Mouse (Mus musculus) forebrain, embryonic 10.5 days (tissue): ENCODE results near the gene Yif1b. TPM values are rescaled to one million over a fixed set of nuclear protein-coding genes. Genes with fewer than 3 reads are reported as not detected.
"Not testable (repeated sequence)": the region's sequence is repeated elsewhere in the genome, so short reads cannot be mapped to it uniquely, and the experiment has no call there.

ENCODE experiments used
- DNase-seq: peaks from one replicate; pipeline ENCODE4 v3.0.0-alpha.2; 2017; ENCODE audit warnings: low spot score; ENCODE audit errors: extremely low spot score
- H3K27ac ChIP-seq: fragments of 300-500 bp; sonication (generic); 2 replicates; pipeline ENCODE4 v1.5.1; 2016; ENCODE audit warnings: mild to moderate bottlenecking
- H3K27me3 ChIP-seq: fragments of 300-500 bp; sonication (generic); 2 replicates; pipeline ENCODE4 v1.6.1; 2016; ENCODE audit warnings: mild to moderate bottlenecking; ENCODE audit not compliant: poor library complexity, severe bottlenecking
- H3K36me3 ChIP-seq: fragments of 300-500 bp; sonication (generic); replicated peaks from 2 replicates; pipeline ENCODE4 v1.6.1; 2016; ENCODE audit warnings: mild to moderate bottlenecking, moderate library complexity
- H3K4me1 ChIP-seq: fragments of 300-500 bp; sonication (generic); 2 replicates; pipeline ENCODE4 v1.6.1; 2016
- H3K4me3 ChIP-seq: fragments of 300-500 bp; sonication (generic); 2 replicates; pipeline ENCODE4 v1.5.1; 2016; ENCODE audit warnings: mild to moderate bottlenecking, moderate library complexity
- H3K9me3 ChIP-seq: fragments of 300-500 bp; sonication (generic); 2 replicates; pipeline ENCODE4 v1.6.1; 2016; ENCODE audit warnings: mild to moderate bottlenecking, moderate library complexity
- WGBS: fragments of 180-500 bp; shearing (Covaris S2); methylation state at CpG from one replicate; pipeline ENCODE4 v1.1.7; 2016; 5-methylcytosine and 5-hydroxymethylcytosine counted together
- polyA plus RNA-seq: library from polyadenylated mRNA; unstranded; fragments of >200 nt; fragmentation: Nextera tagmentation; extraction: Ambion mirVana; gene quantifications from 2 replicates; pipeline ENCODE4 v1.2.1, GENCODE M21; 2016

The Yif1b gene
- polyA plus RNA-seq, result 103 and 108 TPM in 2 replicates

- WGBS, result under 1% methylated on average over 60 of the region's 60 CpGs
- Histone ChIP-seq H3K4me3 (peak within 1 kb of the TSS; percentile 77), H3K27ac (peak within 1 kb of the TSS; percentile 90), H3K4me1 (peaks cover 19% of the 10 kb centered on the region), H3K9me3 (no peaks in the 10 kb centered on the region), H3K36me3 (peaks cover 10% of the 10 kb centered on the region), H3K27me3 (peaks cover 13% of the 10 kb centered on the region)
- DNase-seq, result peak; percentile 99
These were observed at the start of gene Yif1b for GRCm38 (mm10) chr7:29238019-29238967. TSS of gene Yif1b (plus strand) at chr7:29238329.

GRCm38 (mm10) chr7:29194230-29194629, 43.9 kb upstream of the Yif1b start:
- H3K4me1 ChIP-seq, H3K27ac ChIP-seq, H3K36me3 ChIP-seq, DNase-seq, H3K4me3 ChIP-seq, H3K9me3 ChIP-seq, H3K27me3 ChIP-seq: not testable (repeated sequence)
- WGBS, result 93% methylated on average over 1 of the region's 1 CpGs

GRCm38 (mm10) chr7:29202577-29202976, 35.6 kb upstream of the Yif1b start:
- no peak overlapping the region for H3K27ac ChIP-seq
- H3K4me3 ChIP-seq, result no peak overlapping the region
- H3K27me3 ChIP-seq, result no peaks in the 10 kb centered on the region
- DNase-seq, result no peak
- H3K9me3 ChIP-seq, result no peaks in the 10 kb centered on the region
- H3K36me3 ChIP-seq, result no peaks in the 10 kb centered on the region
- WGBS, result 89% methylated on average over 6 of the region's 6 CpGs
- no peaks in the 10 kb centered on the region for H3K4me1 ChIP-seq

GRCm38 (mm10) chr7:29211013-29211412, 27.1 kb upstream of the Yif1b start:
- WGBS, result 33% methylated on average over 14 of the region's 15 CpGs
- H3K36me3 ChIP-seq, DNase-seq, H3K9me3 ChIP-seq: not testable (repeated sequence)
- Histone ChIP-seq H3K27me3 (peaks cover 24% of the 10 kb centered on the region), H3K4me1 (peaks cover 26% of the 10 kb centered on the region), H3K27ac (0 out of 2 replicates have a peak overlapping the region, but pooled peaks have one; percentile 40), H3K4me3 (peak overlapping the region; percentile 49)

- Histone ChIP-seq H3K27me3 (peaks cover 24% of the 10 kb centered on the region), H3K27ac (0 out of 2 replicates have a peak overlapping the region, but pooled peaks have one; percentile 40), H3K36me3 (no peaks in the 10 kb centered on the region), H3K9me3 (peaks cover 5% of the 10 kb centered on the region; the same call in 1 of the 2 replicates), H3K4me1 (peaks cover 26% of the 10 kb centered on the region), H3K4me3 (peak overlapping the region; percentile 49)
- DNase-seq, result peak; percentile 72
- 5% methylated on average over 34 of the region's 34 CpGs for WGBS
These were observed 26.5 kb upstream of the Yif1b start for GRCm38 (mm10) chr7:29211415-29212198.

GRCm38 (mm10) chr7:29212199-29212765, 25.8 kb upstream of the Yif1b start:
- Histone ChIP-seq H3K36me3 (no peaks in the 10 kb centered on the region), H3K4me1 (peaks cover 26% of the 10 kb centered on the region), H3K4me3 (peak overlapping the region; percentile 49), H3K9me3 (peaks cover 12% of the 10 kb centered on the region; the same call in 1 of the 2 replicates), H3K27me3 (peaks cover 24% of the 10 kb centered on the region), H3K27ac (no peak overlapping the region)
- 8% methylated on average over 26 of the region's 26 CpGs for WGBS
- DNase-seq, result peak; percentile 21

- not testable (repeated sequence) for H3K27ac ChIP-seq
- WGBS, result 13% methylated on average over 40 of the region's 40 CpGs
These were observed 25.2 kb upstream of the Yif1b start for GRCm38 (mm10) chr7:29212775-29213560.

GRCm38 (mm10) chr7:29213675-29214082, 24.4 kb upstream of the Yif1b start, which contains the start of gene Catsperg1:
TSS of gene Catsperg1 (minus strand) at chr7:29214035.
- H3K27ac ChIP-seq, result peak within 1 kb of the TSS; percentile 65
- WGBS, result 2% methylated on average over 20 of the region's 20 CpGs
- peaks cover 26% of the 10 kb centered on the region for H3K4me1 ChIP-seq
- H3K36me3 ChIP-seq, result no peaks in the 10 kb centered on the region
- DNase-seq, result peak; percentile 82
- peaks cover 15% of the 10 kb centered on the region; the same call in 1 of the 2 replicates for H3K9me3 ChIP-seq
- peaks cover 24% of the 10 kb centered on the region for H3K27me3 ChIP-seq
- H3K4me3 ChIP-seq, result peak within 1 kb of the TSS; percentile 49

More at GRCm38 (mm10) chr7:29212775-29213560, 25.2 kb upstream of the Yif1b start:
- H3K27me3 ChIP-seq, result peaks cover 24% of the 10 kb centered on the region
- H3K4me1 ChIP-seq, result peaks cover 26% of the 10 kb centered on the region
- not testable (repeated sequence) for DNase-seq, H3K36me3 ChIP-seq
- H3K9me3 ChIP-seq, result peaks cover 14% of the 10 kb centered on the region; the same call in 1 of the 2 replicates
- H3K4me3 ChIP-seq, result peak overlapping the region; percentile 49

- no peak for DNase-seq
- no peaks in the 10 kb centered on the region for H3K36me3 ChIP-seq
- peaks cover 26% of the 10 kb centered on the region for H3K4me1 ChIP-seq
- H3K4me3 ChIP-seq, result peak overlapping the region; percentile 49; the same call in 1 of the 2 replicates
- no peak overlapping the region for H3K27ac ChIP-seq
- WGBS, result 68% methylated on average over 2 of the region's 2 CpGs
- peaks cover 24% of the 10 kb centered on the region for H3K27me3 ChIP-seq
- peaks cover 21% of the 10 kb centered on the region; the same call in 1 of the 2 replicates for H3K9me3 ChIP-seq
These were observed 23.9 kb upstream of the Yif1b start for GRCm38 (mm10) chr7:29214236-29214635.

- no peak overlapping the region for H3K4me3 ChIP-seq
- DNase-seq, result no peak
- H3K36me3 ChIP-seq, result no peaks in the 10 kb centered on the region
- peaks cover 24% of the 10 kb centered on the region for H3K27me3 ChIP-seq
- H3K27ac ChIP-seq, result no peak overlapping the region
- H3K4me1 ChIP-seq, result peaks cover 26% of the 10 kb centered on the region
- peaks cover 27% of the 10 kb centered on the region for H3K9me3 ChIP-seq
- 44% methylated on average over 15 of the region's 15 CpGs for WGBS
These were observed 23.3 kb upstream of the Yif1b start for GRCm38 (mm10) chr7:29214846-29215245.

GRCm38 (mm10) chr7:29224756-29225394, 13.3 kb upstream of the Yif1b start:
- 9% methylated on average over 16 of the region's 16 CpGs for WGBS
- H3K9me3 ChIP-seq, result peaks cover 5% of the 10 kb centered on the region
- peak overlapping the region; percentile 39 for H3K4me3 ChIP-seq
- peak overlapping the region; percentile 73 for H3K27ac ChIP-seq
- peak; percentile 45 for DNase-seq
- no peaks in the 10 kb centered on the region for H3K36me3 ChIP-seq
- H3K4me1 ChIP-seq, result peaks cover 13% of the 10 kb centered on the region
- H3K27me3 ChIP-seq, result peaks cover 13% of the 10 kb centered on the region
